Mouse (Mus musculus) gastrocnemius, adult 8-10 months (tissue): Measurements from ENCODE around the gene Gmcl1. TPM values are rescaled to one million over a fixed set of nuclear protein-coding genes. Genes with fewer than 3 reads are reported as not detected.

Experiments
- DNase-seq, 2 experiments: peaks; one replicate each; pipeline ENCODE4 v3.0.0; 2022; ENCODE audit warnings: low spot score in 2 of 2
- total RNA-seq, 4 experiments: library from RNA; stranded (reverse); gene quantifications; 2 replicates each; pipeline ENCODE4 v1.2.4; 2022

Gmcl1 gene
- total RNA-seq, 4 experiments from 2014 or later, result 2.1 to 2.6 (median 2.4) TPM

DNA sequence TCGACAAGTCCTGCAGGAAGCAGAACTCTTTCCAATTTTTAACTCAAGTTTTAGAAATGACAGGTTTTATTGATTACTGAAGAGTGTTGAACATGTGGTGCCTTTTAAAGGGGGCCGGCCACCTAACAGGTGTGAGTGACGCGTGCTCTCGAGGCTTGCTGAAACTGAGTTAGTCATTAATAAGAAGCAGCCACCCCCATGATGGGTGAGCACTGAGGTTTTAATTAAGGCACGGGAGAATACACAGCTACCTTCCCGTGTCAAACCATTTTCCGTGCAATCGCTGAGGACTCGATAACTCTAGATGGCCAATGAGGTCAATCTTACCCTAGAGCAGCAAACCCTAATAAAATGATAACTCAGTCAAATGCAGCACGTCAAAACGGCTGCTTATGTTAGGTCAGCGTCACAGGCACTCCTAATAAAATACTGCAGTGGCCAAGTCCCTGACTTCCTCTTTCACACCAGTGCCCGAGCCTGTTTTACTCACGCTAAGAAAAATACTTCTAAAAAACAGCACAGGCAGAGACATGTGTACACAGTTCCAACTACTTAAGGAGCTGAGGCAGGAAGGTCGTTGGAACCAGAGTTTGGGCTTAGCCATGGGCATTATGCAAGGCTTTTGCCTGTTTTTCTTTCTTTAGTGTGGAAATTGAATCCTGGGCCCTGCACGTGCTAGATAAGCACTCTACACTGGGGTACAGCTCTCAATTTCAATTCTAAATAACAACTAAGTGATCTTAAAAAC, 67.4 kb downstream of the Gmcl1 start:
- DNase-seq, result no peak

DNA sequence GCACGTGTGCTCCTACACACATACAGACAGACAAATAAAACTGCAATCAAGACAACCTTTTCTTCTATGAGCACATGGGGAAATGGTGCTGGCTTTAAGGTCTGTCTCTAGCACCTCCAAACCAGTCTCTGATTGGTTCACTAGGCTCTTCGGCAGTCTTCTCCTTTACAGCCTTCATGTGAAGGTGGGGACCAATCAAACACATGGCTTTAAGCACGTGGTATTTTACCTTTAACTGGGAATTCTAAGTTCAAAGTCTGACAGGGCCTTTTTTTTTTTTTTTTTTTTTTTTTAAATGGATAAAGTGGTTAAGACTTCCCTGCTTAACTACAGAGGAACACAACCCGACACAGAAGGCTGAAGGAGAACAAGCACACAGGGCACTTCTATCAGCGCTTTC, 68.1 kb downstream of the Gmcl1 start:
- no peak for DNase-seq

DNA sequence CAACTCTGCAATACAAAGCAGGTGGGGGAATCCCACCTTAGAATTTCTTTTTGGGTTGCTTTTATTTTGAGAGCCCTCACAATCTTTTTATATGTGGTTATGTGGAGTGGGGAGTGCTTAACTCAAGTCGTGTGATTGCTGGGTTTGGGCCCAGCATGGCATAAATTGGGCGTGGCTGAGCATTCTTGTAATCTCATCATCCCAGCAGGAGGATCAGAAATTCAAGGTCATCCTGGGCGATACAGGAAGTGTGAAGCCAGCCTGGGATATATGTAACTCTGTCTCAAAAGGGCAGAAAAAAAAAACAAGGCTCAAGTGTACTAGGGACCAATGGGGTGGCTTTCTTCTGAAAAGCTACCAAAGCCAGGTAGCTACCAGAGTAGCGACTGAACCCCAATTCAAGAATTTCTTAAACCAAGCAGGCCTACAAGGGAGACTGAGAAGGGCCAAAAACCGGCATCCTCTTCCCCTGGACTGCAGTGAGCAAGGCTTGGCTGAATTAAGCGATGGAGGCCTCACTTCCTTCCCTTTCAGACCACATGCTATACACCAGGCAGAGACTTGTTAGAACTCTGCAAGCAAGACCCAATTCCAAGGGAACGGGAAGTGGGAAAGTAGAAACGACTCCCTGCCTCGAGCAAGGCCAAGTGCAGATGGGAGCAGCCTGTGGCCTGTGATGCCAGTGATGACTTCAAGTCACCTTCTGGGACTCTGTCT, 72.9 kb downstream of the Gmcl1 start:
- DNase-seq, result no peak

DNA sequence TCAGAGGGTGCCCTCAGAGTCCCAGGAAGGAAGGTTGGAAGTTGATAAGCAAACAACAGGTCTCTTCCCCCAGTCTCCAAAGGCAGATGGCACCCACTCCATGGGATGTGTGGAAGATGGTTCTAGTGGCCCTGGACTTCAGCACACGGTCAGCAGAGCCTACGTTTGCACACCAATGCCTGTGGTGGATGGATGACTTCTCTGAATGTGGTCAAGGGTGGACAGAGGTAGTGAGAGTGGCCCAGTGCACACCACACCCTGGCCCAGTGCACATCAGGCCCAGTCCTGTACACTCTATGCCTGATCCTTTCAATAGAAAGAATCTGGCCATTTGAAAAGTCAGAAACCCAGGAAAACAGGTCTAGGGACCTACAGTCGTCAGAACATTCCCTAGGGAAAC, 74.7 kb downstream of the Gmcl1 start:
- DNase-seq, result no peak

DNA sequence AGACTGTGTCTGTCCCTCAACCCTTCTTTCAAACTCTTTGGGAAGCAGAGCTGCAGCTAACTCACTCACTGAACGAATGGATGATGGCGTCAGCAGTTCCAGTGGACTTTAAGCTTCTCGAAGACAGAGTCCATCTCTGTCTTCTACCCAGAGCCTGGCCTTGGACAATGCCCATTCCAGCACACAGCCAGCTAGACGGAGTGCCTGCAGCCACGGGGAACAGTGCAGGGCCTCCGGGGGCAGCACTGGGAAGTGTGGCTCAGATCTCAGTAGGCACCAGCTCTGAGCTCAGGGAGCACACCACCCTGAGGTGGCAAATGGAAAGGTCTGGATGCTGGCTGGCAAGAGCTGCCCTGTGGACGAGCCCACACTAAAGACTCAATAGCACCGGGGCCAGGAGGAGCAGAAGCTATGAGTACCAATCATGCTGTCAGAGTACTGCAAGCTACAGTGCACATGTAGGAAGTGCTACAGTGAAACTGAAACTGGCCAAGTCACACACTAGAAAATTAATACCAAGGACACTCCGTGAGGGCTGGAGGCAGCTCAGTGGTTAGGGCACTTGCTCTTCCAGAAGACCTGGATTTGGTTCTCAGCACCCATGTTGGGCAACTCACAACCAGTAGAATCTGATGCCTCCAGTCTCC, 78.8 kb downstream of the Gmcl1 start:
- DNase-seq, result no peak

DNA sequence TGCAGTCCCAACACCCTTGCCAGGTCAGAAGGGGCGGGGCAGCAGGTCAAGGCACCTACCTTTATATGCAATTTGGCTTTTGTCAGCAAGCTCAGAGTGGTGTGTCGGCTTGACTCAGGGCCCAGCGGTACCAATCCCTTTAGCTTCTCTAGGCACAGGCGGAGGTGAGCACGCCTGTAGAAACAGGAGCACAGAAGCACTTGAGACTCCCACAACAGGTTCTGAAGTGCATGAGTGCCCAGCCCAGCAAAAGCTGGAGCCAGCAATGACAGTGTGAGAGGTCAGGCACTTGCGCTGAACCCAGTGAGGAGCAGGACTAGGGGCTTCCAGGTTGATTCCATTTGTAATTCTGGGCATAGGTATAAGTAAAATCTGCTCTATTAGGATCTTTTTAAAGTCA, 80.2 kb downstream of the Gmcl1 start:
- no peak for DNase-seq

DNA sequence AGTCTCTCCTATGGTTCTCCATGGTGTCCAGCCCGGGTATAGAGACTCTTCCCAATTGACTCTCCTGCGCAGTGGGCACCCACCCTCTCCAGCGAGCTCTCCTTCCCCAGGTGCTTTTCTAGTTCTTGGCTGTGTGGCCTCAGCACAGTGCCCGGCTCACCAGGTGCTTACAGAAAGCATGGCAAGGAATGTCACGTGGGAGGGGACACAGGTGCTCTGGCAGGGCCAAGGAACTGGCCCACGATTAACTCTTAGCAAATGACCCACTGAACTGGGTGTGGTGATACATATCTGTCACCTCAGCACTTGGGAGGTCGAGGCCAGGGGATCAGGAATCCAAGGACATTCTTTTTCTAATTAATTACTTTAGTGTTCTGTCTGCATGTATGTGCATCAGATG, 87.0 kb downstream of the Gmcl1 start:
- DNase-seq, result no peak

DNA sequence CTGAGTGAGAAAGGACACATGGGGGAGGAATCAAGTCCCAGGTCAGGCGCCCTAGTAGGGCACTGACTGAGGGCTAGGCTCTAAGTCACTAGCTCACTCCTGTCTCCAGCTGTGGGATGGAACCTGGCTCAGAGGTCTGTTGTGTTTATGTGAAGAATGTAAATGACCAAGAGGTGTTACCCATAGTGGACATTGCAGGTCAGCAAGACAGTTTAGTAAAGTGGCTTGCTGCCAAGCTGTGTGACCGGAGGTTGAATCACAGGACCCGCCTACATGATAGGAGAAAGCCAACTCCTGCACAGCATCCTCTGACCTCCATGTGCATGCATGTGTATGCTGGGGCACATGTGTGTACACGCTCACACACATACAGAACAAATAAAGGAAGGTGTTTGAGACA, 87.6 kb downstream of the Gmcl1 start:
- no peak for DNase-seq

DNA sequence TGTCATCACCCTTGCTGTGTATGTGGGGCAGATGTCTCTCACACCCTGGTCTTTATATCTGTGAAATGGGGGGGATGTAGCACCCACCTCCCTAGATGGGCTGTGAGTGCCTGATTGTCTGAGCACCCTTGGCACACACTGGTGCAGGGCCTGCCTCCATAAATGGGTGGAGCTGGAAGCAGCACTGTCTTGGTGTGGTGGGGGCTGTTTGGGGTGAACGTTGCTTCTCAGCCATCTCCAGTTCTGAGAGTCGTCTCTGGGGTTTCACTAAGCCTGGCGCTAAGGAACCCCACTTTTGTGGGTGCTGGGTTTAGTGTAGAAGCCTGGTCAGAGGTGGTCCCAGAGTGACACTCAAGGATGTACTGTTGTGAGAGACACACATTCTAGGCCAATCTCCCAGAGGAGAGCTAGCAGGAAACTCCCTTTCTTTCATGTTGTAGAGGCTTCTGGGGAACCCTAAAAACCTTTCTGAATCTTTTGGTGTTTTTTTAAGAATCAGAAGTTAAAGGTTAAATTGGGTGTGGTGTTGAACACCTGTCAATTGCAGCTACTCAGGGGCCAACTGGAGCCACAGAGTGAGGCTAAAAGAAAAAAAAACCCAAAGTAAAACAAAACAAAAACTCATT, 88.3 kb downstream of the Gmcl1 start:
- DNase-seq, result no peak

Other genes with a start within 250 kb of the Gmcl1 start
- 100 to 1,000 TPM; 114 to 149 (median 126) TPM for gene Pcbp1, start 207.1 kb downstream of the Gmcl1 start, total RNA-seq
- gene Asprv1, start 105.2 kb downstream of the Gmcl1 start, total RNA-seq, result not detected
- 1 to 10 TPM; 2.8 to 4.0 (median 3.2) TPM for gene Mxd1, start 64.2 kb downstream of the Gmcl1 start, total RNA-seq
- gene Snrnp27, start 48.9 kb downstream of the Gmcl1 start, total RNA-seq, result 10 to 100 TPM; 58.0 to 74.4 (median 64.0) TPM
- gene Anxa4, start 60.2 kb upstream of the Gmcl1 start, total RNA-seq, result 10 to 100 TPM; 14.2 to 26.6 (median 21.2) TPM
- 10 to 100 TPM; 33.1 to 53.8 (median 37.8) TPM for gene Aak1, start 116.1 kb upstream of the Gmcl1 start, total RNA-seq